8 mouse cellular contexts compared by ENCODE assay signal in the genomic region with DNA sequence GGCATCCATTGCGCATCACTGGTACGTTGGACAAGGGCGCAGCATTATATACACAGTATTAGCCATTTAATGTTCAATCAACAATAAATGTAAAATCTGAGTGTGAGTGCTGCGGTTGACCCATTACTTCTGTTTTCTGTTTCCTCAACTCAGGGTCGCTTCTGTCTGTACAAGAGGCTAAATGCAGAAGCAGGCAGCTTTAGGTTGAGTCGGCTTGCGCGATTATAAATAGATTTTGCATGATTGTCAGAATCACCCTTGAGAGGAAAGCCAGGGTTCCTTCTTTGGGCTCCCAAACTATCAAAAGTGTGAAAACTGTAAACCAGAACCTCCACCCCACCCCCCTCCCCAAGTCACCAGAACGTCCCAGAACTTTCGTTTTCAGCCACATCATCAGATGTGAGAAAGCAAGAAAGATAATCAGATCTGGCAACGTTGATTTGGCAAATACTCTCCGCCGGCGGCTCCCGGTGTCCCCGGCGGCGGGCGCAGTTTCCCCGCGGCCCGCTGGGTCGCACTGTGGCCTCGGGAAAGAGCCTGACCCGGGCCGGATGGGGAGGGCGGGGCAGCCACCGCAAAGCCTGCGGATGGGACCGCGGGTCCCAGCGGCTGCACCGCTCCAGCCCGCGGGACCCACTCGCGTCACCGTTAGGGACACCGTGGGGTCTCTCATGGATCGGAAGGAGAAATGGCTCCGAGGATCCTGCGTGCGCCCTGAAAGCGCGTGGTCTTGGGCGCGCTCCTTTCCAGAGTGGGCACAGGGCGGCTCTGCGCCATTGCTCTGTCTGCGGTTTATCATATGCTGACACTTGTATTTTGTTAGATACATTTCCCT. TPM values are rescaled to one million over a fixed set of nuclear protein-coding genes. Genes with fewer than 3 reads are reported as not detected.
DNase-seq lines count a peak whose midpoint lies in the region; ATAC-seq and TF ChIP-seq lines count a peak whose summit lies in the region.

No protein-coding gene starts in this region.

- peak; percentile 59 to 69 for DNase-seq in adrenal gland, adult 18-20 months (ENCODE audit: low spot score in 2 of 2)
- DNase-seq in forebrain, embryonic 11.5 days (ENCODE audit: low spot score) = peak; percentile 87
- peak; percentile 76 for DNase-seq in kidney, postnatal 14 days
- peak; percentile 69 for DNase-seq in liver, postnatal 0 days
- peak; percentile 24 to 61 for DNase-seq in thymus, postnatal 10 days (ENCODE audit: low spot score in 2 of 2)

- H3K4me2 ChIP-seq in forebrain, embryonic 11.5 days (ENCODE audit: low read depth, low read length, severe bottlenecking) = peak overlapping the region; percentile 78
- peak overlapping the region; percentile 65 for H3K4me2 ChIP-seq in heart, embryonic 16.5 days (ENCODE audit: low read depth, low read length)
- H3K4me2 ChIP-seq in liver, postnatal 0 days (ENCODE audit: low read depth, low read length) = peak overlapping the region; percentile 76
- H3K4me2 ChIP-seq in neural tube, embryonic 12.5 days (replicated peaks) = peak overlapping the region; percentile 79

- no peak for TF ChIP-seq EP300 in liver, postnatal 0 days (IDR thresholded peaks at IDR 0.05; ENCODE audit: low read depth)

- H3K9me3 ChIP-seq in forebrain, embryonic 11.5 days (ENCODE audit: control insufficient read depth, low read length) = no peaks in the 10 kb centered on the region
- H3K9me3 ChIP-seq in heart, embryonic 16.5 days (replicated peaks; ENCODE audit: control insufficient read depth, low read length) = no peaks in the 10 kb centered on the region; the same call in 1 of the 2 replicates
- H3K9me3 ChIP-seq in liver, postnatal 0 days (ENCODE audit: low read length) = 0 out of 2 replicates have a peak, but pooled peaks cover 3% of the 10 kb centered on the region
- H3K9me3 ChIP-seq in neural tube, embryonic 12.5 days = no peaks in the 10 kb centered on the region

- H3K4me1 ChIP-seq in forebrain, embryonic 11.5 days (replicated peaks; ENCODE audit: control insufficient read depth, insufficient read depth, low read length) = no peaks in the 10 kb centered on the region
- H3K4me1 ChIP-seq in heart, embryonic 16.5 days (ENCODE audit: control insufficient read depth, insufficient read depth, low read length) = peaks cover 2% of the 10 kb centered on the region; the same call in 1 of the 2 replicates
- H3K4me1 ChIP-seq in liver, postnatal 0 days (ENCODE audit: insufficient read depth) = 0 out of 2 replicates have a peak, but pooled peaks cover 2% of the 10 kb centered on the region
- no peaks in the 10 kb centered on the region for H3K4me1 ChIP-seq in neural tube, embryonic 12.5 days

- H3ac ChIP-seq in C2C12 (ENCODE audit: control insufficient read depth, insufficient read length, low read depth) = peak overlapping the region; percentile 52

- TF ChIP-seq CTCF in C2C12 (IDR thresholded peaks at IDR 0.05; ENCODE audit: control insufficient read depth, insufficient read depth, insufficient read length) = peak; percentile 6
- TF ChIP-seq CTCF in liver, postnatal 0 days (IDR thresholded peaks at IDR 0.05; ENCODE audit: low read depth) = peak; percentile 61

- peak overlapping the region; percentile 58 for H3K9ac ChIP-seq in forebrain, embryonic 11.5 days (ENCODE audit: low read length)
- peak overlapping the region; percentile 55 for H3K9ac ChIP-seq in heart, embryonic 16.5 days (ENCODE audit: low read length)
- H3K9ac ChIP-seq in liver, postnatal 0 days (replicated peaks) = peak overlapping the region; percentile 12; the same call in 1 of the 2 replicates
- peak overlapping the region; percentile 60 for H3K9ac ChIP-seq in neural tube, embryonic 12.5 days

- H3K79me3 ChIP-seq in C2C12 (ENCODE audit: low read depth) = no peaks in the 10 kb centered on the region

- ATAC-seq in forebrain, embryonic 11.5 days (replicated peaks; ENCODE audit: low FRiP score) = peak; percentile 81
- ATAC-seq in heart, embryonic 16.5 days (replicated peaks; ENCODE audit: extremely low read depth, insufficient read depth, low FRiP score) = peak; percentile 92
- ATAC-seq in liver, postnatal 0 days = peak; percentile 47
- peak; percentile 82 for ATAC-seq in neural tube, embryonic 12.5 days (ENCODE audit: low FRiP score, low read depth)

- H3K27ac ChIP-seq in forebrain, embryonic 11.5 days (ENCODE audit: low read depth, low read length) = no peak overlapping the region
- no peak overlapping the region for H3K27ac ChIP-seq in heart, embryonic 16.5 days (ENCODE audit: low read length)
- H3K27ac ChIP-seq in liver, postnatal 0 days (ENCODE audit: low read depth) = no peak overlapping the region
- no peak overlapping the region for H3K27ac ChIP-seq in neural tube, embryonic 12.5 days

- no peaks in the 10 kb centered on the region for H3K79me2 ChIP-seq in C2C12 (ENCODE audit: control insufficient read depth, insufficient read depth)

- WGBS in forebrain, embryonic 11.5 days = 11% methylated on average over 50 of the region's 50 CpGs
- 8% methylated on average over 50 of the region's 50 CpGs for WGBS in heart, embryonic 16.5 days
- 6% methylated on average over 50 of the region's 50 CpGs for WGBS in liver, postnatal 0 days (ENCODE audit: insufficient replicate concordance)
- 13% methylated on average over 50 of the region's 50 CpGs for WGBS in neural tube, embryonic 12.5 days

- no peak overlapping the region for H3K4me3 ChIP-seq in C2C12 (ENCODE audit: insufficient read depth, poor library complexity, severe bottlenecking)
- H3K4me3 ChIP-seq in forebrain, embryonic 11.5 days (ENCODE audit: low read depth, low read length) = peak overlapping the region; percentile 46
- H3K4me3 ChIP-seq in heart, embryonic 16.5 days (ENCODE audit: low read length) = peak overlapping the region; percentile 51
- peak overlapping the region; percentile 47 for H3K4me3 ChIP-seq in liver, postnatal 0 days (ENCODE audit: low read depth, low read length)
- peak overlapping the region; percentile 51 for H3K4me3 ChIP-seq in neural tube, embryonic 12.5 days

- H3K27me3 ChIP-seq in C2C12 (ENCODE audit: control insufficient read depth, insufficient read depth, insufficient read length) = no peaks in the 10 kb centered on the region
- no peaks in the 10 kb centered on the region for H3K27me3 ChIP-seq in forebrain, embryonic 11.5 days (ENCODE audit: control insufficient read depth, insufficient read depth, low read length)
- H3K27me3 ChIP-seq in heart, embryonic 16.5 days (ENCODE audit: control insufficient read depth, insufficient read depth, low read length) = peaks cover 3% of the 10 kb centered on the region; the same call in 1 of the 2 replicates
- H3K27me3 ChIP-seq in liver, postnatal 0 days (ENCODE audit: insufficient read depth, low read length) = peaks cover 10% of the 10 kb centered on the region; the same call in 1 of the 2 replicates
- 0 out of 2 replicates have a peak, but pooled peaks cover 4% of the 10 kb centered on the region for H3K27me3 ChIP-seq in neural tube, embryonic 12.5 days (replicated peaks)

- no peaks in the 10 kb centered on the region for H3K36me3 ChIP-seq in C2C12 (ENCODE audit: control insufficient read depth, insufficient read depth)
- H3K36me3 ChIP-seq in forebrain, embryonic 11.5 days (ENCODE audit: control insufficient read depth, insufficient read depth, low read length) = no peaks in the 10 kb centered on the region
- no peaks in the 10 kb centered on the region for H3K36me3 ChIP-seq in heart, embryonic 16.5 days (ENCODE audit: control insufficient read depth, insufficient read depth)
- H3K36me3 ChIP-seq in liver, postnatal 0 days (replicated peaks; ENCODE audit: insufficient read depth, low read length) = no peaks in the 10 kb centered on the region
- no peaks in the 10 kb centered on the region for H3K36me3 ChIP-seq in neural tube, embryonic 12.5 days

TF ChIP-seq in C2C12, 6 proteins besides CTCF, POLR2A, EP300 and RAD21:
- TF ChIP-seq MYOD1 (IDR thresholded peaks at IDR 0.05; ENCODE audit: control insufficient read depth, insufficient read length, low read depth) (no peak), USF1 (IDR thresholded peaks at IDR 0.05; ENCODE audit: low read depth) (no peak), MYOG (IDR thresholded peaks at IDR 0.05; ENCODE audit: control insufficient read depth, extremely low read depth, insufficient read length) (no peak), CEBPB (IDR thresholded peaks at IDR 0.05; ENCODE audit: low read depth) (no peak), FOSL1 (IDR thresholded peaks at IDR 0.05; ENCODE audit: insufficient read depth, low read length, poor library complexity, severe bottlenecking) (no peak), MAX (IDR thresholded peaks at IDR 0.05) (no peak)
TF ChIP-seq in C2C12: peak in this region for 0.

RNA-seq across cellular contexts. Expression of a gene that starts 34.3 kb away (rescaled TPM):
- polyA plus RNA-seq in C2C12 (2012; fragmentation: generic; extraction: Trizol) = 16.0 TPM
- under 1 TPM; 0.50 to 0.54 TPM for total RNA-seq in adrenal gland, adult 18-20 months (2021)
- 66.7 and 67.8 TPM in 2 replicates for polyA plus RNA-seq in forebrain, embryonic 11.5 days (2014; fragmentation: Nextera tagmentation; extraction: Ambion mirVana)
- 0.11 TPM in 1 of 2 replicates, not detected in the other for polyA plus RNA-seq in heart, embryonic 16.5 days (2015; fragmentation: Nextera tagmentation; extraction: Ambion mirVana)
- not detected in 2 replicates for polyA plus RNA-seq in liver, postnatal 0 days (2015; fragmentation: Nextera tagmentation; extraction: Ambion mirVana)
- 1.4 and 1.6 TPM in 2 replicates for polyA plus RNA-seq in neural tube, embryonic 12.5 days (2016; fragmentation: Nextera tagmentation; extraction: Ambion mirVana)

RNA-seq across cellular contexts. Expression of a gene that starts 52.9 kb away (rescaled TPM):
- polyA plus RNA-seq in C2C12 (2012; fragmentation: generic; extraction: Trizol) = 4.9 TPM
- total RNA-seq in adrenal gland, adult 18-20 months (2021) = under 1 TPM; 0.17 to 0.29 TPM
- 118 and 133 TPM in 2 replicates for polyA plus RNA-seq in forebrain, embryonic 11.5 days (2014; fragmentation: Nextera tagmentation; extraction: Ambion mirVana)
- polyA plus RNA-seq in heart, embryonic 16.5 days (2015; fragmentation: Nextera tagmentation; extraction: Ambion mirVana) = 0.15 and 0.29 TPM in 2 replicates
- 0.06 and 0.09 TPM in 2 replicates for polyA plus RNA-seq in liver, postnatal 0 days (2015; fragmentation: Nextera tagmentation; extraction: Ambion mirVana)
- 1.2 and 1.6 TPM in 2 replicates for polyA plus RNA-seq in neural tube, embryonic 12.5 days (2016; fragmentation: Nextera tagmentation; extraction: Ambion mirVana)

Comparison
In these comparisons a context has a peak if more than half of its experiments do, and no peak if none do; other contexts are left out.
1. RNA of a gene that starts 52.9 kb away (polyA plus RNA-seq): 118 to 133 TPM in forebrain, embryonic 11.5 days; 4.9 TPM in C2C12 (single experiment), 1.2 to 1.6 TPM in neural tube, embryonic 12.5 days, 0.15 to 0.29 TPM in heart, embryonic 16.5 days and 0.06 to 0.09 TPM in liver, postnatal 0 days; every median in the first group is over 10 times any median in the second.
2. Peak in every context shown above with its lines, with median percentiles within 50 percentile points of each other: DNase-seq, ATAC-seq, H3K4me2 ChIP-seq and H3K9ac ChIP-seq.